Comparison of ENCODE assay signal across 9 mouse cellular contexts in the genomic region with DNA sequence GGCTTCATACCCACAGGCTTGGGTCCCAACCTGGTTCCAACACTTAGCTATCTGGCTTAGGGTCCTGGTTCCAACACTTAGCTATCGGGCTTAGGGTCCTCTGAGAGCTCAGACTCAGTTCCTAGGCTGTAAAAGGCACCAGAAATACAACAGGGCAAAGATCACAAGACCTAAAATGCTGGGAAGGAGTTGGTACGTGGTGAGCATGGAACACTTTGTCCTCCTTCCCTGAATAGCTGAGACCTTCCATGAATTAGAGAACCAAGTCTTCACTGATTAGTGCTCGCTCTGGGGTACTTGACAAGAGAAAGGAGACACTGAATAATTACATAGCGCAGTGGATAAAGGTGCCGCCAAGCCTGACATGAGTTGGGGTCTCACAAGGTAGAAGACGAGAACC. TPM values are rescaled to one million over a fixed set of nuclear protein-coding genes. Genes with fewer than 3 reads are reported as not detected.
DNase-seq lines count a peak whose midpoint lies in the region; ATAC-seq and TF ChIP-seq lines count a peak whose summit lies in the region.
"Had no signal": no experiment of that assay in that cellular context is flagged by ENCODE, and none has a peak within 500 bp of the region (broad histone marks: within the 10 kb centered on the region; RNA-seq: fewer than 3 reads in every experiment).

No protein-coding gene starts in this region.

- H3K9me3 ChIP-seq in heart, embryonic 13.5 days: no peaks in the 10 kb centered on the region
- peaks cover 6% of the 10 kb centered on the region for H3K9me3 ChIP-seq in E14TG2a.4 (ENCODE audit: low read length)
- H3K9me3 ChIP-seq in forebrain, embryonic 15.5 days: no peaks in the 10 kb centered on the region
- no peaks in the 10 kb centered on the region for H3K9me3 ChIP-seq in liver, embryonic 11.5 days (ENCODE audit: control insufficient read depth, low read length)

- no peak for ATAC-seq in heart, embryonic 13.5 days (ENCODE audit: extremely low read depth, insufficient number of reproducible peaks, low FRiP score, low TSS enrichment)
- ATAC-seq in forebrain, embryonic 15.5 days (replicated peaks): no peak
- no peak for ATAC-seq in liver, embryonic 11.5 days (replicated peaks; ENCODE audit: low FRiP score)
- ATAC-seq in granulocyte monocyte progenitor cell, adult 5-6 weeks (replicated peaks; ENCODE audit: poor library complexity, severe bottlenecking): no peak
- ATAC-seq in inflammation-experienced regulatory T-cells, adult 6 months: no peak

- H3K36me3 ChIP-seq in heart, embryonic 13.5 days: no peaks in the 10 kb centered on the region
- H3K36me3 ChIP-seq in E14TG2a.4 (ENCODE audit: insufficient read depth, low read length): peaks cover 13% of the 10 kb centered on the region
- no peaks in the 10 kb centered on the region for H3K36me3 ChIP-seq in forebrain, embryonic 15.5 days
- no peaks in the 10 kb centered on the region for H3K36me3 ChIP-seq in liver, embryonic 11.5 days (ENCODE audit: control insufficient read depth, insufficient read depth, low read length)

- peak overlapping the region; percentile 78; the same call in 1 of the 2 replicates for H3K4me3 ChIP-seq in heart, embryonic 13.5 days
- peak overlapping the region; percentile 93; the same call in 1 of the 2 replicates for H3K4me3 ChIP-seq in E14TG2a.4 (replicated peaks; ENCODE audit: low read length)
- H3K4me3 ChIP-seq in forebrain, embryonic 15.5 days: peak overlapping the region; percentile 72
- H3K4me3 ChIP-seq in liver, embryonic 11.5 days (ENCODE audit: low read depth, low read length): no peak overlapping the region

- intact Hi-C loops in heart, postnatal 14 days (cut with DNase I): loop anchor here (2.0 to 5.0 kb wide), 2 partner anchors 37 to 195 kb away; a partner anchor contains a TSS

- peaks cover 51% of the 10 kb centered on the region for H3K27me3 ChIP-seq in heart, embryonic 13.5 days (replicated peaks)
- H3K27me3 ChIP-seq in E14TG2a.4 (ENCODE audit: insufficient read depth, low read length): peaks cover 17% of the 10 kb centered on the region
- H3K27me3 ChIP-seq in forebrain, embryonic 15.5 days: no peaks in the 10 kb centered on the region
- H3K27me3 ChIP-seq in liver, embryonic 11.5 days (replicated peaks; ENCODE audit: control insufficient read depth, insufficient read depth, low read length): peaks cover 36% of the 10 kb centered on the region

- no peak overlapping the region for H3K27ac ChIP-seq in heart, embryonic 13.5 days (replicated peaks)
- H3K27ac ChIP-seq in forebrain, embryonic 15.5 days (replicated peaks): no peak overlapping the region
- no peak overlapping the region for H3K27ac ChIP-seq in liver, embryonic 11.5 days (ENCODE audit: low read depth, low read length)

- H3K4me1 ChIP-seq in heart, embryonic 13.5 days: peaks cover 30% of the 10 kb centered on the region
- H3K4me1 ChIP-seq in E14TG2a.4 (replicated peaks; ENCODE audit: low read depth, low read length): peaks cover 52% of the 10 kb centered on the region
- peaks cover 29% of the 10 kb centered on the region for H3K4me1 ChIP-seq in forebrain, embryonic 15.5 days
- H3K4me1 ChIP-seq in liver, embryonic 11.5 days (replicated peaks; ENCODE audit: control insufficient read depth, insufficient read depth, low read length): peaks cover 25% of the 10 kb centered on the region

- DNase-seq in heart, postnatal 14 days: no peak
- no peak for DNase-seq in liver, embryonic 11.5 days (ENCODE audit: low spot score)
- no peak for DNase-seq in frontal cortex, postnatal 25 days (ENCODE audit: low spot score in 2 of 2)

- H3K9ac ChIP-seq in heart, embryonic 13.5 days: peak overlapping the region; percentile 82; the same call in 1 of the 2 replicates
- peak overlapping the region; percentile 79; the same call in 1 of the 2 replicates for H3K9ac ChIP-seq in forebrain, embryonic 15.5 days (replicated peaks)
- H3K9ac ChIP-seq in liver, embryonic 11.5 days (ENCODE audit: low read depth, low read length): no peak overlapping the region

- H3K4me2 ChIP-seq in heart, embryonic 13.5 days: peak overlapping the region; percentile 100
- peak overlapping the region; percentile 71 for H3K4me2 ChIP-seq in forebrain, embryonic 15.5 days (replicated peaks)
- peak overlapping the region; percentile 84 for H3K4me2 ChIP-seq in liver, embryonic 11.5 days

- TF ChIP-seq CTCF in E14TG2a.4 (conservative IDR thresholded peaks at IDR 0.05; ENCODE audit: low read length): no peak

- 40% methylated on average over 6 of the region's 6 CpGs for WGBS in heart, embryonic 13.5 days
- 31% methylated on average over 6 of the region's 6 CpGs for WGBS in forebrain, embryonic 15.5 days
- 45% methylated on average over 6 of the region's 6 CpGs for WGBS in liver, embryonic 11.5 days

RNA-seq across cellular contexts. Expression of a gene that starts 4.6 kb away (rescaled TPM):
- polyA plus RNA-seq in heart, embryonic 13.5 days (2015; fragmentation: Nextera tagmentation; extraction: Ambion mirVana): 11.8 and 12.1 TPM in 2 replicates
- 10 to 100 TPM; 36.9 to 41.0 TPM for total RNA-seq in heart, postnatal 14 days (2021)
- 32.8 and 34.6 TPM in 2 replicates for polyA plus RNA-seq in forebrain, embryonic 15.5 days (2015; fragmentation: Nextera tagmentation; extraction: Ambion mirVana)
- polyA plus RNA-seq in liver, embryonic 11.5 days (2014; fragmentation: Nextera tagmentation; extraction: Ambion mirVana): 8.8 and 10.1 TPM in 2 replicates
- 49.1 and 63.7 TPM in 2 replicates for total RNA-seq in granulocyte monocyte progenitor cell, adult 5-6 weeks (2014; fragmentation: Nextera tagmentation)
- 40.8 and 53.1 TPM in 2 replicates for total RNA-seq in granulocyte monocyte progenitor cell, adult 5-6 weeks (2017)
- polyA plus RNA-seq in inflammation-experienced regulatory T-cells, adult 6 months (2017; shearing (Covaris generic)): 10 to 100 TPM; 19.3 to 24.5 (median 20.4) TPM

RNA-seq across cellular contexts. Expression of a gene that starts 8.7 kb away (rescaled TPM):
- not detected in 2 replicates for polyA plus RNA-seq in heart, embryonic 13.5 days (2015; fragmentation: Nextera tagmentation; extraction: Ambion mirVana)
- total RNA-seq in heart, postnatal 14 days (2021): not detected
- polyA plus RNA-seq in forebrain, embryonic 15.5 days (2015; fragmentation: Nextera tagmentation; extraction: Ambion mirVana): not detected in 2 replicates
- polyA plus RNA-seq in liver, embryonic 11.5 days (2014; fragmentation: Nextera tagmentation; extraction: Ambion mirVana): not detected in 2 replicates
- total RNA-seq in granulocyte monocyte progenitor cell, adult 5-6 weeks (2014; fragmentation: Nextera tagmentation): not detected in 2 replicates
- total RNA-seq in granulocyte monocyte progenitor cell, adult 5-6 weeks (2017): not detected in 2 replicates
- under 1 TPM in 2 of 3 experiments, not detected in 1; 0.46 to 0.78 TPM for polyA plus RNA-seq in inflammation-experienced regulatory T-cells, adult 6 months (2017; shearing (Covaris generic))
- total RNA-seq: left cerebral cortex, postnatal 25 days had no signal

RNA-seq across cellular contexts. Expression of a gene that starts 27.3 kb away (rescaled TPM):
- polyA plus RNA-seq in heart, embryonic 13.5 days (2015; fragmentation: Nextera tagmentation; extraction: Ambion mirVana): not detected in 2 replicates
- total RNA-seq in heart, postnatal 14 days (2021): not detected
- not detected in 2 replicates for polyA plus RNA-seq in forebrain, embryonic 15.5 days (2015; fragmentation: Nextera tagmentation; extraction: Ambion mirVana)
- not detected in 2 replicates for polyA plus RNA-seq in liver, embryonic 11.5 days (2014; fragmentation: Nextera tagmentation; extraction: Ambion mirVana)
- total RNA-seq in granulocyte monocyte progenitor cell, adult 5-6 weeks (2014; fragmentation: Nextera tagmentation): not detected in 2 replicates
- not detected in 2 replicates for total RNA-seq in granulocyte monocyte progenitor cell, adult 5-6 weeks (2017)
- not detected for polyA plus RNA-seq in inflammation-experienced regulatory T-cells, adult 6 months (2017; shearing (Covaris generic))
- total RNA-seq: left cerebral cortex, postnatal 25 days had no signal

RNA-seq across cellular contexts. Expression of a gene that starts 38.6 kb away (rescaled TPM):
- polyA plus RNA-seq in heart, embryonic 13.5 days (2015; fragmentation: Nextera tagmentation; extraction: Ambion mirVana): 0.25 and 2.0 TPM in 2 replicates
- total RNA-seq in heart, postnatal 14 days (2021): not detected
- not detected in 2 replicates for polyA plus RNA-seq in forebrain, embryonic 15.5 days (2015; fragmentation: Nextera tagmentation; extraction: Ambion mirVana)
- 3.5 and 3.7 TPM in 2 replicates for polyA plus RNA-seq in liver, embryonic 11.5 days (2014; fragmentation: Nextera tagmentation; extraction: Ambion mirVana)
- total RNA-seq in granulocyte monocyte progenitor cell, adult 5-6 weeks (2014; fragmentation: Nextera tagmentation): not detected in 2 replicates
- not detected in 2 replicates for total RNA-seq in granulocyte monocyte progenitor cell, adult 5-6 weeks (2017)
- not detected for polyA plus RNA-seq in inflammation-experienced regulatory T-cells, adult 6 months (2017; shearing (Covaris generic))
- total RNA-seq: left cerebral cortex, postnatal 25 days had no signal

RNA-seq across cellular contexts. Expression of a gene that starts 53.5 kb away (rescaled TPM):
- polyA plus RNA-seq in heart, embryonic 13.5 days (2015; fragmentation: Nextera tagmentation; extraction: Ambion mirVana): 0.22 and 0.43 TPM in 2 replicates
- not detected for total RNA-seq in heart, postnatal 14 days (2021)
- polyA plus RNA-seq in forebrain, embryonic 15.5 days (2015; fragmentation: Nextera tagmentation; extraction: Ambion mirVana): 5.3 and 6.2 TPM in 2 replicates
- 0.27 and 0.33 TPM in 2 replicates for polyA plus RNA-seq in liver, embryonic 11.5 days (2014; fragmentation: Nextera tagmentation; extraction: Ambion mirVana)
- not detected in 2 replicates for total RNA-seq in granulocyte monocyte progenitor cell, adult 5-6 weeks (2014; fragmentation: Nextera tagmentation)
- not detected in 2 replicates for total RNA-seq in granulocyte monocyte progenitor cell, adult 5-6 weeks (2017)
- 1 to 10 TPM; 1.0 to 2.0 (median 1.9) TPM for polyA plus RNA-seq in inflammation-experienced regulatory T-cells, adult 6 months (2017; shearing (Covaris generic))
